Mouse (Mus musculus): ENCODE results near the gene Clmp.

GRCm38 (mm10) chr9:40671323-40671930, 14.3 kb upstream of the Clmp start:
- no peak for TF ChIP-seq ZC3H11A (IDR thresholded peaks at IDR 0.05; ENCODE audit: borderline replicate concordance, low read depth, low read length)
- TF ChIP-seq CHD2 (IDR thresholded peaks at IDR 0.05; ENCODE audit: low read depth, low read length), result no peak
- TF ChIP-seq MAFK (IDR thresholded peaks at IDR 0.05; ENCODE audit: insufficient read depth, low read depth, low read length), result 0 out of 2 replicates have a peak, but pooled peaks have one; percentile 21
- TF ChIP-seq ZNF384 (IDR thresholded peaks at IDR 0.05; ENCODE audit: low read depth, low read length), result no peak
